Mouse (Mus musculus) adrenal gland, postnatal 14 days (tissue): ENCODE data around the gene Lamc1. TPM values are rescaled to one million over a fixed set of nuclear protein-coding genes. Genes with fewer than 3 reads are reported as not detected.
"Not testable (repeated sequence)": the region's sequence is repeated elsewhere in the genome, so short reads cannot be mapped to it uniquely, and the experiment has no call there.

Experiments
- DNase-seq: peaks from one replicate; pipeline ENCODE4 v3.0.0; 2021; ENCODE audit warnings: mixed read lengths
- total RNA-seq: library from RNA; stranded (reverse); gene quantifications from 2 replicates; pipeline ENCODE4 v1.2.3, GENCODE M21; 2021

The Lamc1 gene
- total RNA-seq, 1 experiment from 2014 or later: 169 TPM

DNA sequence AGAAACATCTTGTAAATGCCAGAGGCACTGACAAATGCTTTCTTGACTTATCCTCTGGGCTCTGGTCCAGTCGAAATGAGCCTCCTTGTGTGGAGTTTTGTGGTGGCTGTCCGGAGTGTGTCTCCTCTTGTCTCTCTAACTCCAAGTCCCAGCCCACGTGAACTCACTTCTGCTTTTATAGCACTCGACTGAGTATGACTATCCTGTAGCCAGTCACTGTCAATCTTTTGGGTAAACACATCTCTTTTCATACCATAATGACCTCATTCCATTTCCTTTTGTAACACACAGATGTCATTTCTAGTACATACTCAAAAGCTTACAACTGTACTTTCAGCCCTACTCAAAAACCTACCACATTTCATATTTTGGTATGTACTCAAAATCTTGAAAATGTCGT lies 33.1 kb downstream of the Lamc1 start:
- DNase-seq: not testable (repeated sequence)

DNA sequence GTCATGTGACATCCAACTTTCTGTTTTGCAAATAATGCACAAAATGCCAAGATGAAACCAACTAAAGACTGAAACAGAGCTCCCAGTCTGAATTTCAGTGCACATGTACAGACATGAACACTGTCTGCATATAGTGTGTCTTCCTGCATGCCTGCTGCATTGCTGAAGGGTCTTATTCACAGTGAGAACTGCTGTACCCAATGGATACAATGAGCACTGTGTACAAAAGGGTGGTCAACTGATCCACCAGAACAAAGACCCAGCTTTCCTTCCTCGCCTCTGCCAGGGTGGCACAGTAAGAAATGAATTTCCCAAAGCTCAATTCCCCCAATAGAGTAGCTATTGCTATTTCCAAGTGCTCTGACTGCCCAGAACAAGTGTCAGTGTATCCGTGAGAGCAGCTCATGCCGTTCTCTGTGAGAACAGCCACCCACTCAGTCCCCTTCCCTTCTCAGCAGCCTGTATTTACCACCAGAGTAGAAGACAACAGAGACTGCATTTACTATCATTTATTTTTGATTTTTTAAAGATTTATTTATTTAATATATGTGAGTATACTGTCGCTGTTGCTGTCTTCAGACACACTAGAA lies 34.7 kb downstream of the Lamc1 start:
- DNase-seq: not testable (repeated sequence)

DNA sequence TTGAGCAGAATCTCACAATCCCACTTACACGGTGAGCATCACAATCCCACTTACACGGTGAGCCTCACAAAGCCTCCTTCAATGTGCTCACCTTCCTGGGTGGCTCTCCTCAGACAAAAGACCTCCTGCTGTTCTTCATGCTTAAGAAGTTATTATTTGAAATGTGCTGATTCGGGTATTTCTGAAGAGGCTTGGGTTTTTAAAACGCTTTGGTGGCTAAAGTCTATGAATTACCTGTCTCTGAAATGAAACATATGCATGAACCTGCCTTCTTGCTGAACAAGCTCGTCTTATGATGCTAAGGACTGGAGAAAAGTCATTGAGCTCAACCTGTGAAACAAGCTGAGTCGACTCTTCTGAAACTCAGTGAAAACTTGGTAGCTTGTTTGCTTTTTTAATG lies 36.6 kb downstream of the Lamc1 start:
- DNase-seq: no peak

DNA sequence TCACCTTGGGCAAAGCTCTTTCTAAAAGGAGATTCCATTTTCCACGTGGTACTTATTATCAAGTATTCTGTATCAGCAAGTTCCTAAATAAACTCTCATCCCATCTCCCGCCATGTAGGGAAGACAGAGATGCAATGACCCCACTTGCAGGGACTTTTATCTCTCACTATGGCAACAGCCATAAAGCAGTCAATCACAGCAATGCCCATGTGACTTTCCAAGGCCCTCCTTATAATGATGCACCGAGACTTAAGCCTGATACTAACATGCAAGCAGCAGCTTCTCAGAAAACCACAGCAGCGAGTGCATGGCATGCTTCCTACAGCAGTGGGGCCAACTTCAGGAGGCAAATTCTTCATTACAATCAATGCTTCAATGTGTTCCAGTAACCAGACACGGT lies 39.7 kb downstream of the Lamc1 start:
- DNase-seq: no peak

DNA sequence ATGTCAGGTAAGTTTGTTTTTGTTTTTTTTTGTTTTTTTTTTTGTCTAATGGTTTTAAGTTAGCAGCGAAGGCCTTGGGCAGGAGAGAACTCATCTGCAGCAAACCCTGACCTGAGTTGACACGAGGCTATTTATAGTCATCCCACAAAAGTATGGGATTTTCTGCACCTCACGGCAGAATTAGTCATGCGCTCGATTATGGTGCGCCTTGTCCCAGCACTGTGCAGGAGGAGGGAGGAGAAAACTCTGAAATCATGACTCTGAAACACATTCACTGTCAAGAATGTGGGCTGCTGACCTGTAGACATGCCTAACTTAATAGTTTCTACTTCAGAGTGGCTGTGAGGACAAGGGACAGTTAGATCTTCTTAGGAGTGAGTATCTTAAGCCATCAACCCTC lies 40.4 kb downstream of the Lamc1 start:
- no peak for DNase-seq

DNA sequence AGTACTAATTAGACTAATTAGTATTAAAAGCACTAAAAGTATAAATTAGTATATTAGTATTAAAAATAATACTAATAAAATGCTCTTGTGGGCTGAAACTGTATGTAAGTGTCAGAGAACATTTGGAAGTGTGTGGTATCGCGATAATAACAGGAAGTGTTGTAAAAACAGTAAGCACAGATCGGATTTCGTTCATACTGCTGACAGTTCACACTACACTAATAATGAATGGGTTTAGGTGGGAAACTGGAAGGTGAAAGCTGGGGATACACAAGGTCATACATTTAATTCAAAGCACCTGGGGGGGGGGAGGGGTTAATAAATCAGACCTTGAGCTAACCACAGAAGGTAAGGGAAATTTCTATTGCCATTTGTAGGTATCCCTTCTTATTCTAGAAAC lies 41.2 kb downstream of the Lamc1 start:
- DNase-seq: no peak

DNA sequence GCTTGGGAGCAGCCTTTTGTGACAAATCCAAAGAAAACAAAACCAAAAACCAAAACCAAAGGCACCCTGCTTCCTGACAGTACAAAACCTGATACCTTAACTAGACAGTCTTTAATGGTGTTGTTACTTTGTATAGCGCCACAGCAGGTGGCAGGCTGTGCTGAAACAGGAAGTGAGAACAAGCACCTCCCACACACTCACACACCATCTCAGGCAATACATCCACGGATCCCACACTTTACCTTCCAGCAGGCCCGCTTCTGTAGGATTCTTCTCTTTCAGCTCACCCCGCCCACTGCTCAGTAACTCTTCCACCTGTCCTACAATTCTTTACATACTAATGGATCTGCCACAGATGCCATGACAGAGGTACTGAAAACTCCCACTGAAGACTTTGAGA lies 44.6 kb downstream of the Lamc1 start:
- DNase-seq: no peak

DNA sequence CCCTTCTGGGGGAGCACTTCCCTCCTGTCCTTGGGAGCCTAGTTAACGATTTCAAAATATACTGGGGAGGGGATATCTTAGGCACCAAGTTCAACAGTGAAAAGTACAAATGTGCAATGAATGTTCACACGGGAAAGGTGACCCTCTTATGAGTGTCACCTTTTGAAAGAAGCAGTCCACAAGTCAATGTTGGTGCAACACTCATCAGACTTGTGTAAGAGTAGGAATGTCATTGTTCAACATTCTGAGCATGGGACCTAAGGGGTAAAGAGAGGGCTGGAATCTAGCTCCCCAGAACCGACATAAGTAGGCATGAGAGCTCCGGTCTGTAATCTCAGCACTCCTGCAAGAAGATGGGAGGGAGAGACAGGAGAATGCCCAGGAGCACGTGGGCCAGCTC lies 45.1 kb downstream of the Lamc1 start:
- DNase-seq: no peak

DNA sequence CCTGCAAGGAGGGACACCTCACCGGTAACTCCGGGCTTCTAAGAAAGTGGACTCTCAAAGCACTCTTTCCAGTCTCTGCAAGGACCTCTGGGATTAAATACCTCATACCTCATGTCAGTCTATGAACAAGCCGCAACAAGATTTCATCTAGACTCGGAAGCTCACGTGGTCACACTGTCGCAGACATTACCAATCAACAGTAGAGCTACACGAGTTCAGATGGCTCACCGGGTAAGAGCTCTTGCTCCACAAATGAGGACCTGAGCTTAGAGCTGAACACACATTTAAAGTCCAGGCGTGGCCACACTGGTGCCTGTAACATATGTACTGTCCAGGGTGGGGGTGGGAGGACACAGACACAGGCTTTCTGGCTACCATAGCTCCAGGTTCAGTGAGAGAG lies 46.4 kb downstream of the Lamc1 start:
- DNase-seq: no peak

DNA sequence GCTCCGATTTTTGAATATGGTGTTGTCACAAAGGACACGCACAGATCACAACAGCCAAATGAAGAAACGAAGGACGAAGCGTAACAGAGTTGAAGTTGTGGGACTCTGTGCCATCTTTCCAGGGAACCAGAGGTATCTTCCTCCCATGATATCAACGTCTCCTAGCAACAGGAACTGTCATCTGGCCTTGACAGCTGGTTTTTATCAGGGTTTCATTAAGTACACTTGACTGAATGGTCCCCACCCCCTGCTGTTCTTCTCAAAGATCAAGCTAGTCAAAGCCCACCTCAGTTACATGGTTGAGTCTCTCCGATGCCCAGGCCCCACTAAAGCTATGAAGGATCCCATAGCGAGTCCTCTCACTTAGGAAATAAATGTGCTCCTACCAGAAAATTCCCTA lies 47.4 kb downstream of the Lamc1 start:
- no peak for DNase-seq

DNA sequence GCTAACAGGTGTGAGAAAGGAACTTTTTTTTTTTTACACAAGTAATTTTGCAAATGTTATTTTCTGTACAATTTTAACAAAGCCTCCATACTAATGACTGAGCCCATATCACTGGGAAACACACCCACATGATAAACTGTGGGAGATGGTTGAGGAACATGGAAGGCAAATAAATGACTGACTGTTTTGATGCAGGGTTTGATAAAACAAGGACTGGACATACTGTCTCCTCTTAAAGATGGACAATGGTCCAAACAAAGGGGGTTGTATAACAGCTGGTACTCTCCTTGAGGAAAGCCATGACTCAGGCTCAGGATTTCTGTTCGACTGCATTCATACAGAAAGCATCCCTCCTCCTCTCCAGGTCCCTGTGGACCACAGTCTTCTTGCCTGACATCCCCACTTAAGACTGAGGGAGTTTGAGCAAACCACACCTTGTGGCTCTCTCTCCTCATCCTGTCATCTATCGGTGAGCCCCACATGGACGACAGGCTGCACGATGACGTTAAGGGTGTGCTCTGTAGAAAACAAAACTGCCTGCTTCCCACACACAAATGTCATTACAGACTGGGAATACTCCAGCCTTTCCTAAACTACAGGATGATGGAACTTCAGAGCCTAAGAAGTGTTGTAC lies 50.1 kb downstream of the Lamc1 start:
- DNase-seq: no peak

DNA sequence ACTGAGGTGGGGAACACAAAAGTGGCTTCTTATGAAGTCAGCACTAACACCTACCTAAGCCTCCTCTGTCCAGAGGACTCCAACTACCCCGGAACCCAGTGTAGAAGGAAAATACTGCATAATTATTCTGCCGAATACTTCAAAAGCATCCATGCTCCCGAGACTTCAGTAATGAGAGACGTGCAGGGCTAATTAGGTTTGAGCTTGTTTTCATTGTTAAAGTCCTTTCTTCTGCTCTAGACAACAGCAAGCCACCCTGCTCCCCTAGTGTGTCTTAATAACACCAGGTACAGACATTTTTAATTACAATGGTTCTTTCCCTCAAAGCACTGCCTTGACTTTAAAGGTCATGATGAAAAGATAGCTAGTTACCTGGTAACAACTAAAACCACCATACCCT lies 51.1 kb downstream of the Lamc1 start:
- DNase-seq: no peak

DNA sequence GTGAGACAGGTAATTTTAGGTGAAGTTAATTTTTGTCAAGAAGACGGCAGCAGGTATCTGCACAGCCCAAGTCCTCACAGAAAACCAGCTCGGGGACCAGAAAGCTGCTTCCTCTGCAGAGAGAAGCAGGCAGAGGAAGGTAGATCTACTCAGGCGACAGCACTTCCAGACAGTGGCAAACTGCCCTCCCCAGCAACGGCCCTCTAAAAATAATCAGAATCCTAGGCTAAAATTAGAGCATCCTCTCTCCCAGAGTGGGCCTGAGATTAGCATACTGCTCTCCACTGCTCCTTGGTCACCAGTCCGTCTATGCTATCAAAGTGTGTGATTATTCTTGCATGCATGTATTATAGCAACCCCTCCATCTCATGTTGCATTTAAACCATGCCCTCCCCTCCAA lies 52.2 kb downstream of the Lamc1 start:
- DNase-seq: no peak

DNA sequence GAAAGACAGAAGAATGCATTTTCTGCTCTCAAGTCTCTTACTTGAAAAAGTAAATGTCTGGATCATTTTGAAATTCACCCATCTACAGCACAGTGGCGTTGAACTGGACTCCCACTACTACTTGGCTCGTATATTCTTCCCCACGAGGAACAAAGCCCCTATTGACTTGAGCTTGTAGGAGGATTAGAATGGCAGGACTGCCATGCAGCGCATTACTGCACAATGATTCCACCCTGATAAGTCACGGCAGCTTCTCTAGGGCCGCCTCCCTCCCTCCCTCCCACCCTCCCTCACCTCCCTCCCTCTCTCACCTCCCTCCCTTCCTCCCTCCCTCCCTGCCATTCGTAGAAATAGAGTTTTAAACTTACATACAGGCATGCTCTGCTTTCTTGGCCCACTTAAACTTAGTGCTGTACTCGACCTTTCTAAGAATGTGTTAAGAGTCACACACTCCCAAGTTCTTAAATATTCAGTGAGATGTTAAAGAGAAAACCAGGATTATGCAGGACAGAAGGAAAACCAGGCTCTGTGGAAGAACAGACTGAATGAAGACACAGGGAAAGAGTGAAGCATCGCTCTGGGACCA lies 54.5 kb downstream of the Lamc1 start:
- DNase-seq: no peak

DNA sequence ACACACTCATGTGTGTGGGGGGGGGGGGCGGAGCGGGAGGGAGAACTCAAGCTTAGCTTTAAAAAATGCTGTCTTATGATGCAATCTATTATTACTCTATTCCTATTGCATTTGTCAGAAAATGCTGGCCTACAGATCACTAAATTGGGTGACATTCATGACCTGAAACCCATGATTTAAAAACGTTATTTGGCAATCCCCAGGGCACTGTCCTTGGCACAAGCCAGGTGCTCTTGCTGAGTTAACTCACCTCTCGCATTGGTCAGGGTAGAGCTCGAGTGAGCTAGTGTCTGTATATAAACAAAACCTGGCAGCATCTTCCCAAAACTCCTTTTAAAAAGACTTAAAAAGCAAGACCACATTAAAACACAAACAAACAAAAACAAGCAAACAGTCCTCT lies 57.1 kb downstream of the Lamc1 start:
- DNase-seq: peak; percentile 39

DNA sequence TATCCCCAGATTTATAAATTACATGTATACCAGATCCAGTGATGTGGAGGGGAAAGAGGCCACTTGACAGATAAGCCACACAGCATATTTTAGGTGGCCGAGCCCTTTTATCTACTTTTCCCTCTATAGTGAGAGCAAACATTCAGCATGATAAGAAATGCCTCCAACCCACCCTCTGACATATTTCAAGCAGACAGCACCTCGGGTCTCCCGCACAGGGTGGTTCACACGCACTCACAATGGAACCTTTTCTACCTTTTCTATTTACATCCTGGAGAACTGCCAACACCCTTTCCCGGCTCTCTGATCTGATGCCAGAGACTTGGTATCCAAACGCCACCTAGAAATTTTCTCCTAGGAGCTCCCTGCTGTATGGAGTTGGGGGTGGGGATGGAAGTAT lies 58.0 kb downstream of the Lamc1 start:
- no peak for DNase-seq

DNA sequence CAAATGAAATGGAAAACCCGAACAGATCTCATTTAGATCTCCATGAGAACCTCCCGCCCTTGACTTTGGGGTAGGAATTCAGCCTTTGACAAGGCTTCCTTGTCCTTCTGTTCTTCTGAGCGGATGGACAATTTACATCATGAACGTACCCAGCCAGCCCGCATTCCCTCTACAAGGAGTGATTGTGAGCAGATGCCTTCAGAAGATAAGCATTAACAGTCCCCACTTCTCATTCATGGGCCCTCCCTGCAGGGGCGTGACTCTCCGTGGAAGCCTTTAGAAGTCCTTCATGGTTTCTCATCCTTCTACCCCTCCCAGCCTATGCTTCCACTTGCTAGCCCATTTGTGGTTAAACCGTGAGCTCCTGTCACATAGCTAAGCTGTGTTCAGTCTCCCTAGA lies 58.9 kb downstream of the Lamc1 start:
- DNase-seq: no peak

DNA sequence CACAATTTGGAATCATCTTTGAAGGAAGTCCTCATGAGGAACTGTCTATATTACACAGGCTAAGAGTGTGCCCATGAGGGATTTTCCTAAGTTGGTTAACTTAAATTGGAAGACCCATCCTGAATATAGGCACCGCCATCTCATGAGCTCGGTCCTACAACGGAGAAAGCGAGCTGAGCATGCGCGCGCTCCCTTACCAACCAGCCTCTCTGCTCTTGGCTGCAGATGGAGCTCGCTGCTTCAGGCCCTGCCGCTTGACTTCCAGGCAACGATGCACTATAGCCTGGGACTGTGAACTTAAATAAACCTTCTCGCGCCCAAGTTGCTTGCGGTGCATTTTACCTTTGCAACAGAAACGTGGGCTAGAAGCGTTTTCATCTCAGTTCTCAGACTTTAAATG lies 61.8 kb downstream of the Lamc1 start:
- no peak for DNase-seq

DNA sequence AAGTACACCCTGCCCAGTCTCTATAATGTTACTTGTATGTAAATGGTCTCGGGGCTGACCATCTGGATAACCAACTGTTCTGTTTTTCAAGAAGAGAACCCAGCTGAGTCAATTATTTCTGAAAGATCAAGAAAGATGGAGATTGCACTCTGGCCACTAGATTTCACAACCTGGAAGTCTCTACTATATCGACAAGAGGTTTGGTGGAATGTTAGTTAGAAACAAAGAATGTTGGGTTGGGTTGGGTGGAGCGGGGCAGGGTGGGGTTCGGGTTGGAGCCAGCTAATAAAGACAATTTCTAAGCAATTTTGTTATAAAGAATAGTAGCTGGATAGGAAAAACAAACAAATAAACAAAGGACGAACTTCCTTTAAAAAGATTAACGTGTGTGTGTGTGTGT lies 62.9 kb downstream of the Lamc1 start:
- DNase-seq: no peak

DNA sequence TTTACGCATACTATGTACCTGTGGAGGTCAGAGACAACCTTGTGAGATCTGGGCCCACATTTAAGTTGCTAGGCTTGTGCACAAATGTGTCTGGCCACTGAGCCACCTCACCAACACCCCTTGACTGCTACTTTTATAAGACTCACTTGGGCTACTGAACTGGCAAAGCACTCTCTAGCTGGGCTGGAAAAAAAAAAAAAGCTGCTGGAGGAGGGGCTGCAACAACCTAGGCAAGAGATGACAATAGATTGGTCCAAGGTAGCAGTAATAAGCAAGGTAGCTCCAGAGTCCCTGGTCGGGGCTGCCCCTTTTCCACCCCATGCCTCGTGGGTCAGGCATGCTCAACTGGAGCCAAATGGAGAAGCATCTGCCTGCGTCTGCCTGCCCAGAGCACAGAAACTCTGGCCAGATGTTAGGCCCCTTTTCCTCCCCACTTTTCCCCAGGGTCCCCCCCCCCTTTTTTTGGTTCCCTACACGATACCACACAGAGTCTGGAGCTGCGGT lies 63.7 kb downstream of the Lamc1 start:
- no peak for DNase-seq

DNA sequence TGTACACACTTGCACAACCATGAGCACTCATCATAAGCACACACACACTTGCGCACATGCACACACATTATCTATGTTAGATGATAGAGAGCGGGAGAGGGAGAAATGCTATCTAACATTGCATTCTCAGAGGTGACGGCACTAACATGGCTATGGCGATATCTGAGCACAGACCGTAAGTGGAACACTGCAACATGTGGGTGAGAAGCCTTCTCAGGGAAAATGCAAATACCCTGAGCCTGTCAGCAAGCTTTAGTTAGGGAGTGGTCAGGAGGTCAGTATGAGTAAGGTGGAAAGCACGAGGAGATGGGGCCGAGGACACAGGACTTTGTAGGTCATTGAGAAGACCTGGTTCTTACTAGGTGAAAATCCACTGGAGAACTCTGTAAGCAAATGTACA lies 64.3 kb downstream of the Lamc1 start:
- DNase-seq: no peak

DNA sequence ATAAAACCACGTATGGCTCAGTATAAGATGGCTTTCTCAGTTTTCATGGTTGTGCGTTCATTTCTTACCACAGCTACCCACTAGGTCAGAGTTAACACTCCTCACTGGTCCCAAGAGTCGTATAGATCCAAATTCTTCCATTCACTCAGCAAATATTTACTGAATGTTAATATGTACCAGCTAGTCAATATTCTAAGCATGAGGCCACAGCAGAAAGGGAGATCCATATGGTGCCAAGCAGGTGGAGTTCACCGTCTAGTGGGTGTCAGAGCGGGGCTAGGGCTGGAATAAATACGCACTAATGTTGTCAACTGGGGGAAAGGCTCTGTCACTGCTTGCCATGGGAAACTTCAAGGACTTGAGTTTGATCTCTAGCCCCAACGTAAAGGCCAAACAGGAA lies 64.9 kb downstream of the Lamc1 start:
- no peak for DNase-seq

DNA sequence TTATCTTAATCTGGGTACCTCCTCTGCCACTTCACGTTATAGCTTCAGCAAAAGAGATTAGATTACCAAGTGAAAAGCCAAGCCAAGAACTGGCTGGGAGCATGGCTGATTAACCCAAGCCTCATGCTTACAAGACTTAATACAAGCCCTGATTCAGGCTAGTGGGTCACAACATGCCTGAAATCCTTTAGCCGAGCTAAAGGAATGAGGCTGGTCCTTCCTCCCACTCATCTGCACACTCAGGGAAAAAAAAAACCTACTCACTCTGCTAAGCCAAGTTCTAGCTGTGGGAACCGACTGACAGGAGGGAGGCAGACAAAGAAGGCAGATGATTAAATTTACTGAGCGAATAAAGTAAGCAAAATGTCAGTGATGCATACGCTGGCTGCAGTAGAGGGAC lies 65.7 kb downstream of the Lamc1 start:
- DNase-seq: no peak

DNA sequence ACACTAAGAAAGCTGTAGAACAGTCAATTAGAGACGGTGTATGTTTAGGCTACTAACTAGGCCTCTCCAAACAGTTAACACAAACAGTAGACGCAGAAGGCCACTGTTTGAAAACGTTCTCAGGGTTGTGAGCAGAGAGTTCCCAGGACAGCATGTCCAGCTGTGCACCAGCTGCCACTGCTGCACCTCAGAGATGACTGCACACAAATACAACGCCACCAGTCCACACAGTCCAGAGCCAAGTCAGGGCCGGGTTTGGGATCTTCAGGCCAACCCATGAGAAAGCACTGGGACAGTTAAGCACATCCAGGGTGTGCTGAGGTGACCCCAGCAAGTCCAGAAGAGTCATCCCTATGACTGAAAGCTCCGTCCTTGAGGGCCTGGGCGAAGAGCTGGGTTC lies 67.0 kb downstream of the Lamc1 start:
- DNase-seq: peak; percentile 44
